Comparison of ENCODE assay signal across 8 mouse cellular contexts in the genomic region with DNA sequence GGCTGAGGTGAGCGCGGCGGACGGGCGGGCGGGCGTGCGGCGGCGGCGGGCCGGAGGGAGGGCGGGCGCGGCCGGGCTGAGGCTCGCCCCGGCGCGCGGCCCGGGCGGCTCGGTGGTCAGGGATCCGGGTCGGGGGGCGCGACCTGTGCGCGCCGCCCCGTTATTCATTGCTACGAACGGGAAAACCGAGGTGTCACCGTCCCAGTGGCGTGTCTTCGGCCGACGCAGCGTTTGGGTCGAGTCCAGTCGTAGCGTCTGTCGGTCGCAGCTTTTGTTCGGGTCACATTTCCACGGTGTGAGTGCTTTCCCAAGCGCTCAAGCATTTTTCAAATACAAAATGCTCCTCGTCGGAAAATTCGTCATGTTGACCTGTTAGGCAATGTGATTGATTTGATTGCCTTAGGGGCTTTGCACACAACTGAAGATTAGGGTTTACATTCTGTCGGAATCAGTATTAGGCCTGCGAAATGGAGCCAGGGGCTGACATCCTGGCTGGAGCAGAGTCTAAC. TPM values are rescaled to one million over a fixed set of nuclear protein-coding genes. Genes with fewer than 3 reads are reported as not detected.
A peak's percentile ranks its signal among the peaks of the same experiment; 100 is the strongest.
DNase-seq lines count a peak whose midpoint lies in the region; ATAC-seq and TF ChIP-seq lines count a peak whose summit lies in the region.

No protein-coding gene starts in this region.

- no peaks in the 10 kb centered on the region for H3K9me3 ChIP-seq in stomach, postnatal 0 days (ENCODE audit: control insufficient read depth, low read length)

- intact Hi-C loops in heart, postnatal 10 days (cut with DNase I) = loop anchor here (10.0 kb wide), 1 partner anchor 242 kb away; no protein-coding TSS in a partner anchor

- H3K4me3 ChIP-seq in stomach, postnatal 0 days (ENCODE audit: low read depth, low read length) = peak overlapping the region; percentile 63

- ATAC-seq in erythroblast, adult 5-6 weeks (replicated peaks; ENCODE audit: low FRiP score, poor library complexity, severe bottlenecking) = peak; percentile 44
- ATAC-seq in megakaryocyte, adult 5-6 weeks (ENCODE audit: poor library complexity, severe bottlenecking) = peak; percentile 22
- no peak; the same call in 1 of the 2 replicates for ATAC-seq in stomach, postnatal 0 days (ENCODE audit: low FRiP score, low TSS enrichment)

- no peaks in the 10 kb centered on the region for H3K36me3 ChIP-seq in stomach, postnatal 0 days (ENCODE audit: control insufficient read depth, insufficient read depth, low read length)

- no peaks in the 10 kb centered on the region for H3K27me3 ChIP-seq in stomach, postnatal 0 days (ENCODE audit: control insufficient read depth, insufficient read depth, low read length)

- TF ChIP-seq CTCF in stomach, postnatal 0 days (IDR thresholded peaks at IDR 0.05; ENCODE audit: low read depth) = no peak

- DNase-seq in right cerebral cortex, adult 18-20 months = peak; percentile 28
- no peak for DNase-seq in right cerebral cortex, postnatal 36 days (ENCODE audit: low spot score in 2 of 2)
- DNase-seq in adrenal gland, postnatal 14 days = peak; percentile 73
- DNase-seq in heart, postnatal 10 days = peak; percentile 62 to 70
- DNase-seq in layer of hippocampus, postnatal 14 days (ENCODE audit: low spot score in 2 of 2) = peak; percentile 33 to 46
- no peak for DNase-seq in stomach, postnatal 0 days (ENCODE audit: low spot score)

- WGBS in stomach, postnatal 0 days = under 1% methylated on average over 45 of the region's 54 CpGs

- peak overlapping the region; percentile 56 for H3K4me2 ChIP-seq in stomach, postnatal 0 days (replicated peaks; ENCODE audit: low read depth)

- no peak for TF ChIP-seq EP300 in stomach, postnatal 0 days (optimal IDR thresholded peaks at IDR 0.05)

- H3K27ac ChIP-seq in stomach, postnatal 0 days (replicated peaks) = peak overlapping the region; percentile 84

- peak overlapping the region; percentile 87 for H3K9ac ChIP-seq in stomach, postnatal 0 days (ENCODE audit: low read length)

- no peaks in the 10 kb centered on the region for H3K4me1 ChIP-seq in stomach, postnatal 0 days (replicated peaks; ENCODE audit: control insufficient read depth, insufficient read depth)

RNA-seq across cellular contexts. Expression of gene Usp33, which starts 0.4 kb away (rescaled TPM):
- total RNA-seq in adrenal gland, postnatal 14 days (2021) = 73.5 and 83.9 TPM in 2 replicates
- total RNA-seq in erythroblast, adult 5-6 weeks (2015; ENCODE audit: low replicate concordance) = 55.0 and 59.6 TPM in 2 replicates
- total RNA-seq in erythroblast, adult 5-6 weeks (2017; ENCODE audit: low replicate concordance) = 145 and 182 TPM in 2 replicates
- total RNA-seq in heart, postnatal 10 days (2021) = 10 to 100 TPM; 30.2 to 30.7 TPM
- 100 to 1,000 TPM; 110 to 112 TPM for total RNA-seq in layer of hippocampus, postnatal 14 days (2021)
- 42.8 and 46.4 TPM in 2 replicates for total RNA-seq in megakaryocyte, adult 5-6 weeks (2015)
- 77.7 and 78.4 TPM in 2 replicates for total RNA-seq in megakaryocyte, adult 5-6 weeks (2017)
- polyA plus RNA-seq in stomach, postnatal 0 days (2015; fragmentation: Nextera tagmentation; extraction: Ambion mirVana) = 15.7 and 16.1 TPM in 2 replicates

RNA-seq across cellular contexts. Expression of gene Miga1, which starts 6.5 kb away (rescaled TPM):
- total RNA-seq in adrenal gland, postnatal 14 days (2021) = 9.3 and 11.5 TPM in 2 replicates
- 3.3 and 5.0 TPM in 2 replicates for total RNA-seq in erythroblast, adult 5-6 weeks (2015; ENCODE audit: low replicate concordance)
- total RNA-seq in erythroblast, adult 5-6 weeks (2017; ENCODE audit: low replicate concordance) = 2.1 and 6.3 TPM in 2 replicates
- 10 to 100 TPM; 13.3 to 15.6 TPM for total RNA-seq in heart, postnatal 10 days (2021)
- 10 to 100 TPM; 80.6 to 85.6 TPM for total RNA-seq in layer of hippocampus, postnatal 14 days (2021)
- 3.9 and 4.1 TPM in 2 replicates for total RNA-seq in megakaryocyte, adult 5-6 weeks (2015)
- 3.1 and 3.2 TPM in 2 replicates for total RNA-seq in megakaryocyte, adult 5-6 weeks (2017)
- polyA plus RNA-seq in stomach, postnatal 0 days (2015; fragmentation: Nextera tagmentation; extraction: Ambion mirVana) = 3.5 and 3.6 TPM in 2 replicates

RNA-seq across cellular contexts. Expression of gene Zzz3, which starts 48.6 kb away (rescaled TPM):
- total RNA-seq in adrenal gland, postnatal 14 days (2021) = 32.8 and 37.5 TPM in 2 replicates
- total RNA-seq in erythroblast, adult 5-6 weeks (2015; ENCODE audit: low replicate concordance) = 12.1 and 16.9 TPM in 2 replicates
- 15.5 and 16.9 TPM in 2 replicates for total RNA-seq in erythroblast, adult 5-6 weeks (2017; ENCODE audit: low replicate concordance)
- 10 to 100 TPM; 29.2 to 33.3 TPM for total RNA-seq in heart, postnatal 10 days (2021)
- total RNA-seq in layer of hippocampus, postnatal 14 days (2021) = 10 to 100 TPM; 34.8 to 37.3 TPM
- total RNA-seq in megakaryocyte, adult 5-6 weeks (2015) = 28.2 and 34.0 TPM in 2 replicates
- 47.8 and 48.3 TPM in 2 replicates for total RNA-seq in megakaryocyte, adult 5-6 weeks (2017)
- 19.0 and 22.8 TPM in 2 replicates for polyA plus RNA-seq in stomach, postnatal 0 days (2015; fragmentation: Nextera tagmentation; extraction: Ambion mirVana)

Comparison
In these comparisons a context has a peak if more than half of its experiments do, and no peak if none do; other contexts are left out.
1. DNase-seq: peak in right cerebral cortex, adult 18-20 months (single experiment), adrenal gland, postnatal 14 days (single experiment), heart, postnatal 10 days (2 of 2) and layer of hippocampus, postnatal 14 days (2 of 2); none in right cerebral cortex, postnatal 36 days (0 of 2) and stomach, postnatal 0 days (single experiment).